Mouse (Mus musculus) kidney, embryonic 15.5 days (tissue): ENCODE data around the gene Insl3. TPM values are rescaled to one million over a fixed set of nuclear protein-coding genes. Genes with fewer than 3 reads are reported as not detected.

Experiments
- polyA plus RNA-seq: library from polyadenylated mRNA; unstranded; fragments of >200 nt; fragmentation: Nextera tagmentation; extraction: Ambion mirVana; gene quantifications from 2 replicates; pipeline ENCODE4 v1.2.1, GENCODE M21; 2015

Gene Insl3
- polyA plus RNA-seq, 1 experiment from 2014 or later, result 1.7 TPM

Other genes starting within 250 kb of the Insl3 start
- gene Abhd8, start 225.6 kb upstream of the Insl3 start, polyA plus RNA-seq, result 42.8 and 47.0 TPM in 2 replicates
- 178 and 198 TPM in 2 replicates for gene Mrpl34, start 224.3 kb upstream of the Insl3 start, polyA plus RNA-seq
- gene Dda1, start 220.0 kb upstream of the Insl3 start, polyA plus RNA-seq, result 98.1 and 106 TPM in 2 replicates
- 1.4 and 2.0 TPM in 2 replicates for gene Ano8, start 203.3 kb upstream of the Insl3 start, polyA plus RNA-seq
- gene Gtpbp3, start 201.1 kb upstream of the Insl3 start, polyA plus RNA-seq, result 21.3 and 22.9 TPM in 2 replicates
- 136 and 143 TPM in 2 replicates for gene Plvap, start 177.5 kb upstream of the Insl3 start, polyA plus RNA-seq
- 0.52 and 1.2 TPM in 2 replicates for gene Ccdc194, start 163.5 kb upstream of the Insl3 start, polyA plus RNA-seq
- gene Bst2, start 151.8 kb upstream of the Insl3 start, polyA plus RNA-seq, result 50.2 and 53.0 TPM in 2 replicates
- 98.3 and 99.8 TPM in 2 replicates for gene Mvb12a, start 146.3 kb upstream of the Insl3 start, polyA plus RNA-seq
- 10.6 and 12.8 TPM in 2 replicates for gene Tmem221, start 130.3 kb upstream of the Insl3 start, polyA plus RNA-seq
- 0.18 and 0.36 TPM in 2 replicates for gene Nxnl1, start 122.6 kb upstream of the Insl3 start, polyA plus RNA-seq
- gene Slc27a1, start 120.3 kb upstream of the Insl3 start, polyA plus RNA-seq, result 44.5 and 45.3 TPM in 2 replicates
- gene Pgls, start 97.0 kb upstream of the Insl3 start, polyA plus RNA-seq, result 232 and 247 TPM in 2 replicates
- gene Fam129c, start 91.6 kb upstream of the Insl3 start, polyA plus RNA-seq, result 4.7 and 5.6 TPM in 2 replicates
- 67.7 and 78.0 TPM in 2 replicates for gene Colgalt1, start 78.2 kb upstream of the Insl3 start, polyA plus RNA-seq
- 0.80 and 1.2 TPM in 2 replicates for gene Unc13a, start 17.5 kb upstream of the Insl3 start, polyA plus RNA-seq
- gene Jak3, start 12.9 kb upstream of the Insl3 start, polyA plus RNA-seq, result 6.3 and 7.2 TPM in 2 replicates
- gene B3gnt3, start 12.6 kb downstream of the Insl3 start, polyA plus RNA-seq, result 2.8 and 3.9 TPM in 2 replicates
- gene Fcho1, start 36.5 kb downstream of the Insl3 start, polyA plus RNA-seq, result 6.3 and 6.5 TPM in 2 replicates
- gene Zfp709, start 192.8 kb downstream of the Insl3 start, polyA plus RNA-seq, result 6.4 and 6.6 TPM in 2 replicates
- gene Zfp882, start 219.4 kb downstream of the Insl3 start, polyA plus RNA-seq, result 6.8 and 7.3 TPM in 2 replicates
- 24.8 and 26.1 TPM in 2 replicates for gene Zfp617, start 219.4 kb downstream of the Insl3 start, polyA plus RNA-seq